Mouse (Mus musculus) testis, adult 2 months (tissue): ENCODE data around the gene Fads3.
A peak's percentile ranks its signal among the peaks of the same experiment; 100 is the strongest.

ENCODE experiments used
- CTCF ChIP-seq: fragments of 200-500 bp; IDR thresholded peaks from 2 replicates; pipeline ENCODE4 v1.5.1; 2012; ENCODE audit warnings: low read depth, mild to moderate bottlenecking, inconsistent platforms, low read length, moderate library complexity; ENCODE audit not compliant: control insufficient read depth, insufficient read depth, insufficient replicate concordance
- POLR2A ChIP-seq: fragments of 200-500 bp; IDR thresholded peaks from 2 replicates; pipeline ENCODE4 v1.6.1; 2012; ENCODE audit warnings: low read depth, mild to moderate bottlenecking, inconsistent platforms, low read length, moderate library complexity; ENCODE audit not compliant: control insufficient read depth

- peak; percentile 72; the same call in 1 of the 2 replicates for TF ChIP-seq CTCF
- TF ChIP-seq POLR2A, result no peak
Measured at GRCm38 (mm10) chr19:10059911-10060567, 18.7 kb downstream of the Fads3 start.
